Mouse (Mus musculus) embryo, embryonic 10 days (tissue): ENCODE results near the gene Gm9833.
"Not testable (repeated sequence)": the region's sequence is repeated elsewhere in the genome, so short reads cannot be mapped to it uniquely, and the experiment has no call there.

Source experiments
- DNase-seq: peaks from one replicate; pipeline ENCODE4 v3.0.0-alpha.2; 2015; ENCODE audit warnings: low spot score

Gm9833 gene

GRCm38 (mm10) chr3:10087994-10088393 lies at the start of gene Gm9833:
Gene Gm9833, plus strand, starts transcription at chr3:10088110.
- DNase-seq, result not testable (repeated sequence)

- DNase-seq, result no peak
Measured at GRCm38 (mm10) chr3:10070070-10070469, 17.8 kb upstream of the Gm9833 start.

- no peak for DNase-seq
Measured at GRCm38 (mm10) chr3:10075826-10076225, 12.1 kb upstream of the Gm9833 start.

GRCm38 (mm10) chr3:10077096-10077841 lies 10.6 kb upstream of the Gm9833 start:
- no peak for DNase-seq

GRCm38 (mm10) chr3:10078113-10078512 lies 9.8 kb upstream of the Gm9833 start:
- DNase-seq, result no peak

- no peak for DNase-seq
Measured at GRCm38 (mm10) chr3:10081336-10081735, 6.6 kb upstream of the Gm9833 start.

- DNase-seq, result no peak
Measured at GRCm38 (mm10) chr3:10081911-10082541, 5.9 kb upstream of the Gm9833 start.

GRCm38 (mm10) chr3:10082545-10083062 lies 5.3 kb upstream of the Gm9833 start:
- DNase-seq, result no peak

GRCm38 (mm10) chr3:10084102-10084501 lies 3.8 kb upstream of the Gm9833 start:
- DNase-seq, result no peak

GRCm38 (mm10) chr3:10085396-10086119 lies 2.4 kb upstream of the Gm9833 start:
- no peak for DNase-seq

GRCm38 (mm10) chr3:10087511-10087910 lies 399 bp upstream of the Gm9833 start:
- DNase-seq, result no peak

- no peak for DNase-seq
Measured at GRCm38 (mm10) chr3:10091616-10092140, 3.8 kb downstream of the Gm9833 start.

GRCm38 (mm10) chr3:10092499-10092898 lies 4.6 kb downstream of the Gm9833 start:
- peak; percentile 45 for DNase-seq

- DNase-seq, result no peak
Measured at GRCm38 (mm10) chr3:10092914-10093313, 5.0 kb downstream of the Gm9833 start.

- no peak for DNase-seq
Measured at GRCm38 (mm10) chr3:10095076-10095622, 7.2 kb downstream of the Gm9833 start.

GRCm38 (mm10) chr3:10099756-10100155 lies 11.8 kb downstream of the Gm9833 start:
- DNase-seq, result no peak

GRCm38 (mm10) chr3:10111570-10111969 lies 23.7 kb downstream of the Gm9833 start:
- DNase-seq, result no peak

GRCm38 (mm10) chr3:10112196-10112595 lies 24.3 kb downstream of the Gm9833 start:
- DNase-seq, result no peak

- DNase-seq, result no peak
Measured at GRCm38 (mm10) chr3:10112660-10113059, 24.8 kb downstream of the Gm9833 start.

- no peak for DNase-seq
Measured at GRCm38 (mm10) chr3:10116531-10116930, 28.6 kb downstream of the Gm9833 start.

- no peak for DNase-seq
Measured at GRCm38 (mm10) chr3:10121232-10121631, 33.3 kb downstream of the Gm9833 start.
